Mouse (Mus musculus): Measurements from ENCODE around the gene Pln. TPM values are rescaled to one million over a fixed set of nuclear protein-coding genes. Genes with fewer than 3 reads are reported as not detected.

The Pln gene
- polyA plus RNA-seq, 1 experiment from 2014 or later, result 0.22 TPM

GRCm38 (mm10) chr10:53373885-53374578, 36.6 kb downstream of the Pln start:
- TF ChIP-seq CTCF (IDR thresholded peaks at IDR 0.05; ENCODE audit: low read depth) (no peak), EP300 (IDR thresholded peaks at IDR 0.05; ENCODE audit: low read depth) (no peak)
- no peak overlapping the region for H3K4me2 ChIP-seq (ENCODE audit: low read depth, low read length)
- WGBS (ENCODE audit: insufficient replicate concordance), result 68% methylated on average over 6 of the region's 6 CpGs
- no peak for DNase-seq
- peaks cover 10% of the 10 kb centered on the region for H3K36me3 ChIP-seq (replicated peaks; ENCODE audit: insufficient read depth, low read length)
- H3K4me1 ChIP-seq (ENCODE audit: insufficient read depth), result peaks cover 7% of the 10 kb centered on the region
- H3K4me3 ChIP-seq (ENCODE audit: low read depth, low read length), result no peak overlapping the region
- H3K9me3 ChIP-seq (ENCODE audit: low read length), result peaks cover 11% of the 10 kb centered on the region
- no peaks in the 10 kb centered on the region for H3K27me3 ChIP-seq (ENCODE audit: insufficient read depth, low read length)
- H3K27ac ChIP-seq (ENCODE audit: low read depth), result no peak overlapping the region
- H3K9ac ChIP-seq (replicated peaks), result no peak overlapping the region
- ATAC-seq, result no peak

- H3K4me1 ChIP-seq (ENCODE audit: insufficient read depth), result peaks cover 14% of the 10 kb centered on the region
- H3K27ac ChIP-seq (ENCODE audit: low read depth), result peak overlapping the region; percentile 24; the same call in 1 of the 2 replicates
- peak overlapping the region; percentile 61 for H3K4me2 ChIP-seq (ENCODE audit: low read depth, low read length)
- H3K9me3 ChIP-seq (ENCODE audit: low read length), result no peaks in the 10 kb centered on the region
- H3K36me3 ChIP-seq (replicated peaks; ENCODE audit: insufficient read depth, low read length), result peaks cover 2% of the 10 kb centered on the region; the same call in 1 of the 2 replicates
- H3K9ac ChIP-seq (replicated peaks), result peak overlapping the region; percentile 27; the same call in 1 of the 2 replicates
- no peak for TF ChIP-seq CTCF (IDR thresholded peaks at IDR 0.05; ENCODE audit: low read depth)
- TF ChIP-seq EP300 (IDR thresholded peaks at IDR 0.05; ENCODE audit: low read depth), result no peak
- ATAC-seq, result no peak
- H3K27me3 ChIP-seq (ENCODE audit: insufficient read depth, low read length), result no peaks in the 10 kb centered on the region
- peak overlapping the region; percentile 36 for H3K4me3 ChIP-seq (ENCODE audit: low read depth, low read length)
- DNase-seq, result no peak
These were observed 39.6 kb downstream of the Pln start for GRCm38 (mm10) chr10:53377096-53377495.

- no peak for ATAC-seq
- WGBS (ENCODE audit: insufficient replicate concordance), result 63% methylated on average over 6 of the region's 6 CpGs
- no peaks in the 10 kb centered on the region for H3K27me3 ChIP-seq (ENCODE audit: insufficient read depth, low read length)
- peak overlapping the region; percentile 96; the same call in 1 of the 2 replicates for H3K27ac ChIP-seq (ENCODE audit: low read depth)
- peaks cover 14% of the 10 kb centered on the region for H3K4me1 ChIP-seq (ENCODE audit: insufficient read depth)
- H3K4me2 ChIP-seq (ENCODE audit: low read depth, low read length), result peak overlapping the region; percentile 77
- H3K36me3 ChIP-seq (replicated peaks; ENCODE audit: insufficient read depth, low read length), result no peaks in the 10 kb centered on the region
- no peak for TF ChIP-seq CTCF (IDR thresholded peaks at IDR 0.05; ENCODE audit: low read depth)
- no peak for TF ChIP-seq EP300 (IDR thresholded peaks at IDR 0.05; ENCODE audit: low read depth)
- no peaks in the 10 kb centered on the region for H3K9me3 ChIP-seq (ENCODE audit: low read length)
- no peak for DNase-seq
- H3K9ac ChIP-seq (replicated peaks), result peak overlapping the region; percentile 96
- H3K4me3 ChIP-seq (ENCODE audit: low read depth, low read length), result peak overlapping the region; percentile 77
These were observed 40.8 kb downstream of the Pln start for GRCm38 (mm10) chr10:53378296-53378695.

- H3K4me3 ChIP-seq (ENCODE audit: low read depth, low read length), result peak overlapping the region; percentile 77
- WGBS (ENCODE audit: insufficient replicate concordance), result under 1% methylated on average over 53 of the region's 59 CpGs
- no peaks in the 10 kb centered on the region for H3K36me3 ChIP-seq (replicated peaks; ENCODE audit: insufficient read depth, low read length)
- no peak for TF ChIP-seq CTCF (IDR thresholded peaks at IDR 0.05; ENCODE audit: low read depth)
- no peak for TF ChIP-seq EP300 (IDR thresholded peaks at IDR 0.05; ENCODE audit: low read depth)
- H3K4me2 ChIP-seq (ENCODE audit: low read depth, low read length), result peak overlapping the region; percentile 77
- DNase-seq, result no peak
- peaks cover 14% of the 10 kb centered on the region for H3K4me1 ChIP-seq (ENCODE audit: insufficient read depth)
- peak overlapping the region; percentile 96 for H3K9ac ChIP-seq (replicated peaks)
- no peaks in the 10 kb centered on the region for H3K9me3 ChIP-seq (ENCODE audit: low read length)
- H3K27me3 ChIP-seq (ENCODE audit: insufficient read depth, low read length), result no peaks in the 10 kb centered on the region
- peak overlapping the region; percentile 96 for H3K27ac ChIP-seq (ENCODE audit: low read depth)
- peak; percentile 69 for ATAC-seq
These were observed 41.7 kb downstream of the Pln start for GRCm38 (mm10) chr10:53378981-53379708.

- H3K4me1 ChIP-seq (ENCODE audit: insufficient read depth), result peaks cover 11% of the 10 kb centered on the region
These were observed 42.2 kb downstream of the Pln start, which contains the start of gene Cep85l for GRCm38 (mm10) chr10:53379709-53380106. Gene Cep85l (minus strand): TSS chr10:53379947.

GRCm38 (mm10) chr10:53382696-53383365, 45.4 kb downstream of the Pln start:
- Histone ChIP-seq H3K27me3 (ENCODE audit: insufficient read depth, low read length) (no peaks in the 10 kb centered on the region), H3K4me3 (ENCODE audit: low read depth, low read length) (no peak overlapping the region), H3K4me2 (ENCODE audit: low read depth, low read length) (peak overlapping the region; percentile 41; the same call in 1 of the 2 replicates), H3K9ac (replicated peaks) (no peak overlapping the region), H3K27ac (ENCODE audit: low read depth) (peak overlapping the region; percentile 69), H3K9me3 (ENCODE audit: low read length) (no peaks in the 10 kb centered on the region), H3K4me1 (ENCODE audit: insufficient read depth) (peaks cover 9% of the 10 kb centered on the region), H3K36me3 (replicated peaks; ENCODE audit: insufficient read depth, low read length) (no peaks in the 10 kb centered on the region)
- WGBS (ENCODE audit: insufficient replicate concordance), result 47% methylated on average over 7 of the region's 7 CpGs
- DNase-seq, result peak; percentile 52
- no peak for TF ChIP-seq CTCF (IDR thresholded peaks at IDR 0.05; ENCODE audit: low read depth)
- peak; percentile 73 for TF ChIP-seq EP300 (IDR thresholded peaks at IDR 0.05; ENCODE audit: low read depth)
- ATAC-seq, result peak; percentile 74

More at GRCm38 (mm10) chr10:53379709-53380106, 42.2 kb downstream of the Pln start, which contains the start of gene Cep85l:
- Histone ChIP-seq H3K4me2 (ENCODE audit: low read depth, low read length) (peak within 1 kb of the TSS; percentile 77), H3K27me3 (ENCODE audit: insufficient read depth, low read length) (no peaks in the 10 kb centered on the region), H3K9ac (replicated peaks) (peak within 1 kb of the TSS; percentile 96), H3K9me3 (ENCODE audit: low read length) (no peaks in the 10 kb centered on the region), H3K4me3 (ENCODE audit: low read depth, low read length) (peak within 1 kb of the TSS; percentile 77), H3K27ac (ENCODE audit: low read depth) (peak within 1 kb of the TSS; percentile 96), H3K36me3 (replicated peaks; ENCODE audit: insufficient read depth, low read length) (no peaks in the 10 kb centered on the region)
- peak; percentile 96 for DNase-seq
- ATAC-seq, result peak; percentile 90
- no peak for TF ChIP-seq EP300 (IDR thresholded peaks at IDR 0.05; ENCODE audit: low read depth)
- TF ChIP-seq CTCF (IDR thresholded peaks at IDR 0.05; ENCODE audit: low read depth), result no peak
- under 1% methylated on average over 29 of the region's 31 CpGs for WGBS (ENCODE audit: insufficient replicate concordance)

Measured in liver, postnatal 0 days (tissue).